Mouse (Mus musculus) ES-E14 (cell line): ENCODE results near the gene F5. TPM values are rescaled to one million over a fixed set of nuclear protein-coding genes. Genes with fewer than 3 reads are reported as not detected.

Experiments
- DNase-seq: peaks from one replicate; pipeline ENCODE4 v3.0.0-alpha.2; 2013; ENCODE audit warnings: low read depth, low spot score
- H3K27ac ChIP-seq: 2 replicates; pipeline ENCODE4 v1.5.1; 2012; ENCODE audit warnings: low read depth, mild to moderate bottlenecking, low read length, moderate library complexity, mixed read lengths; ENCODE audit not compliant: poor library complexity, insufficient read depth, severe bottlenecking
- H3K36me3 ChIP-seq: 2 replicates; pipeline ENCODE4 v1.6.1; 2012; ENCODE audit warnings: mild to moderate bottlenecking, low read length, moderate library complexity, mixed read lengths; ENCODE audit not compliant: control insufficient read depth, poor library complexity, insufficient read depth, severe bottlenecking
- H3K4me1 ChIP-seq, 2 experiments: fragments of 150-350 bp in 1 of 2; sonication (generic) in 1 of 2; 2 replicates each; pipeline ENCODE4 v1.6.1; 2012; ENCODE audit warnings: low read length in 2 of 2, mild to moderate bottlenecking in 1 of 2, mixed read lengths in 1 of 2; ENCODE audit not compliant: control insufficient read depth in 2 of 2, insufficient read depth in 2 of 2, poor library complexity in 1 of 2
- H3K4me3 ChIP-seq, 2 experiments: fragments of 150-350 bp in 1 of 2; sonication (generic) in 1 of 2; 2 replicates each; pipeline ENCODE4 v1.5.1; 2012; ENCODE audit warnings: low read length in 2 of 2, low read depth in 1 of 2, mild to moderate bottlenecking in 1 of 2, mixed read lengths in 1 of 2; ENCODE audit not compliant: insufficient read depth in 1 of 2, poor library complexity in 1 of 2, severe bottlenecking in 1 of 2
- H3K9ac ChIP-seq: 2 replicates; pipeline ENCODE4 v1.6.1; 2012; ENCODE audit warnings: low read depth, mild to moderate bottlenecking, low read length, mixed read lengths; ENCODE audit not compliant: poor library complexity, insufficient read depth, severe bottlenecking
- H3K9me3 ChIP-seq: fragments of 150-350 bp; sonication (generic); 2 replicates; pipeline ENCODE4 v1.6.1; 2012; ENCODE audit warnings: low read depth, mild to moderate bottlenecking, low read length; ENCODE audit not compliant: control insufficient read depth, insufficient read depth
- CHD2 ChIP-seq: IDR thresholded peaks from 2 replicates; pipeline ENCODE4 v1.6.1; 2014; ENCODE audit warnings: mild to moderate bottlenecking, low read depth, low read length, inconsistent platforms
- HCFC1 ChIP-seq: IDR thresholded peaks from 2 replicates; pipeline ENCODE4 v1.6.1; 2012; ENCODE audit warnings: low read length, inconsistent platforms, borderline replicate concordance; ENCODE audit not compliant: insufficient read depth
- MAFK ChIP-seq: IDR thresholded peaks from 2 replicates; pipeline ENCODE4 v1.6.1; 2014; ENCODE audit warnings: mild to moderate bottlenecking, low read depth, low read length, inconsistent platforms; ENCODE audit not compliant: insufficient read depth
- ZC3H11A ChIP-seq: IDR thresholded peaks from 2 replicates; pipeline ENCODE4 v1.6.1; 2012; ENCODE audit warnings: low read depth, mild to moderate bottlenecking, inconsistent platforms, low read length, borderline replicate concordance
- ZNF384 ChIP-seq: IDR thresholded peaks from 2 replicates; pipeline ENCODE4 v1.6.1; 2012; ENCODE audit warnings: low read depth, low read length, inconsistent platforms
- in situ Hi-C, 2 experiments: fragments of 600-800 bp; cut with MboI; formaldehyde crosslinking; loops; one replicate each; pipeline ENCODE4 v1.15.1; 2025; ENCODE audit warnings: low sequenced_read_pairs in 2 of 2, inconsistent platforms in 1 of 2; ENCODE audit not compliant: unreplicated experiment in 2 of 2
- total RNA-seq: library from RNA; depleted of rRNA; stranded (reverse); fragments of 300-350 nt; gene quantifications from 2 replicates; pipeline ENCODE4 v1.2.3, GENCODE M21; 2012

The F5 gene
- total RNA-seq, 1 experiment: 0.76 TPM

GRCm38 (mm10) chr1:164114947-164115493, 36.6 kb upstream of the F5 start, which contains the start of gene Selp:
Gene Selp, plus strand, starts transcription at chr1:164115264.
- Histone ChIP-seq H3K9me3 (no peaks in the 10 kb centered on the region), H3K9ac (no peak within 1 kb of the TSS), H3K36me3 (no peaks in the 10 kb centered on the region), H3K4me3 (no peak within 1 kb of the TSS), H3K4me1 (no peaks in the 10 kb centered on the region), H3K27ac (no peak within 1 kb of the TSS)
- in situ Hi-C loops: no loop called here
- TF ChIP-seq CHD2: no peak
- TF ChIP-seq MAFK: no peak
- TF ChIP-seq ZC3H11A: no peak
- DNase-seq: no peak

- in situ Hi-C loops: no loop called here
- no peak for DNase-seq
- no peaks in the 10 kb centered on the region for H3K9me3 ChIP-seq
- no peak overlapping the region for H3K4me3 ChIP-seq
- no peak overlapping the region for H3K9ac ChIP-seq
- no peaks in the 10 kb centered on the region for H3K4me1 ChIP-seq
- no peaks in the 10 kb centered on the region for H3K36me3 ChIP-seq
- TF ChIP-seq MAFK (no peak), ZNF384 (no peak), HCFC1 (no peak), ZC3H11A (no peak), CHD2 (no peak)
- no peak overlapping the region for H3K27ac ChIP-seq
These were observed 36.0 kb upstream of the F5 start for GRCm38 (mm10) chr1:164115647-164116046.

GRCm38 (mm10) chr1:164117869-164118268, 33.8 kb upstream of the F5 start:
- DNase-seq: no peak
- no peak overlapping the region for H3K9ac ChIP-seq
- H3K4me1 ChIP-seq: no peaks in the 10 kb centered on the region
- H3K9me3 ChIP-seq: no peaks in the 10 kb centered on the region
- H3K36me3 ChIP-seq: no peaks in the 10 kb centered on the region
- H3K27ac ChIP-seq: no peak overlapping the region
- no peak overlapping the region for H3K4me3 ChIP-seq
- TF ChIP-seq CHD2 (no peak), ZC3H11A (no peak), ZNF384 (no peak), HCFC1 (no peak), MAFK (no peak)
- in situ Hi-C loops: no loop called here

- Histone ChIP-seq H3K4me3 (no peak overlapping the region), H3K9ac (no peak overlapping the region), H3K27ac (no peak overlapping the region), H3K36me3 (no peaks in the 10 kb centered on the region), H3K4me1 (no peaks in the 10 kb centered on the region), H3K9me3 (no peaks in the 10 kb centered on the region)
- no peak for TF ChIP-seq CHD2
- TF ChIP-seq MAFK: no peak
- in situ Hi-C loops: no loop called here
- no peak for DNase-seq
These were observed 31.5 kb upstream of the F5 start for GRCm38 (mm10) chr1:164119892-164120776.

GRCm38 (mm10) chr1:164120777-164121158, 30.9 kb upstream of the F5 start:
- no peaks in the 10 kb centered on the region for H3K4me1 ChIP-seq
- no peak overlapping the region for H3K9ac ChIP-seq
- no peaks in the 10 kb centered on the region for H3K36me3 ChIP-seq
- TF ChIP-seq ZC3H11A (no peak), CHD2 (no peak), MAFK (no peak), ZNF384 (no peak), HCFC1 (no peak)
- DNase-seq: no peak
- H3K4me3 ChIP-seq: no peak overlapping the region
- in situ Hi-C loops: no loop called here
- H3K9me3 ChIP-seq: no peaks in the 10 kb centered on the region
- no peak overlapping the region for H3K27ac ChIP-seq
